Mouse (Mus musculus): ENCODE results near the gene Dner.

Gene Dner

DNA sequence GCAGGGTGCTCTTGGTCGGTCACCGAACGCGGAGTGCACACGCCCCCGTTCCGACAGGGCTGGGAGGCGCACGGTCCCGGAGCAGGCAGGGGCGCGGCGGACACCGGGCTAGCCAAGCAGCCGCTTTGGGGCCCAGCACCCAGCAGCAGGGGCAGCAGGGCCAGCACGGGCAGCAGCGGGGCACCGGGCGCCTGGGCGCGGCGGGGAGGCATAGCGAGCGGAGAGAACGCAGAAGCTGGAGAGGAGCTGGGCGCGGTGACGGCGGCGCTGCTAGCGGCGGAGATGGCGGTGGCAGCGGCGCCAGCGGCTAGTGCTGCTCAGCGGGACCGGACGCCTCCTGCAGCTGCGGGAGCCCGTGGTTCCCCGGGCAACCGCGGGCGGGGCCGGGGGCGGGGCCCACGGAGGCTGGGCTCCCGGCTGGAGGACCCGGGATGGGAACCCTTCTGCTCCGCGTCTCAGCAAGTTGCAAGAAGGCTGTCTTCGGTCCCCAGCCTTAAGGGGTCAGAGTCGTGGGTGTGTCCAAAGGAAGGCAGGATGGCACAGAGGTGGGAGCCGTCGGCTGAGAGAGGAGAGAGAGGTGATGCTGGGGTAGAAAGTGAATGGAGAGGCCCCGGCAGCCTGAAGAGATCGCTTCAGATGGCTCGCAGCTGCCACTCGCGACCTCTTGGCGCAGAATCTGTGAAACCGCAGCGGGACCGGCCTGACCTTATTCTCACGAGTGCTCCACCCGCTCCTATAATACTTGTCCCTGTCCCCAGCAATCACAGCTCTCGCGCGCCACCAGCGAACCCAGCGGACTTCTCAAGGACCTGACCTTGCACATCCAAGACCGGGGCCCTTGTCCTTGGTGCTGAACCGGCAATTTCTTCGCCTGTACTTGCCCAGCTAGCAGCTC lies at the start of gene Dner:
Dner (minus strand) TSS at position 705 of the 895 bp plus-strand sequence.
- peak; percentile 66 to 90 for DNase-seq

DNA sequence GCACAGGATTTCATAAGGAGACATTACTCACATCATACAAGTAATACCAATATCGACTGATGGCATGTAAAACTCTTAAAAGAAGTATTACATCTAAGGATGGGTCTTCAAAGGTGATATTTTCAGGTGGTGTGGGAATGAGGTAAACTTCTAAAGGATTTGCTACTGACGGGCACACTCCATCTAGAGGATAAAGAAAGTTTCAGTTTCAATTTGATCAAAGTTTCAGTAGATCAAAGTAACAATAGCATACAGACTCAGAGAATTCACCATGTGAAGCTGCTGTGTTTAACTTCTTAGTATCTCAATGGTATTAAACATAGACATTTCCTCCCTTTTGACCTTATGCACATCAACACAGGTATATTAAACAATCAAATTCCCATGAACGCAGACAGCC lies 46.1 kb upstream of the Dner start:
- DNase-seq, result no peak

DNA sequence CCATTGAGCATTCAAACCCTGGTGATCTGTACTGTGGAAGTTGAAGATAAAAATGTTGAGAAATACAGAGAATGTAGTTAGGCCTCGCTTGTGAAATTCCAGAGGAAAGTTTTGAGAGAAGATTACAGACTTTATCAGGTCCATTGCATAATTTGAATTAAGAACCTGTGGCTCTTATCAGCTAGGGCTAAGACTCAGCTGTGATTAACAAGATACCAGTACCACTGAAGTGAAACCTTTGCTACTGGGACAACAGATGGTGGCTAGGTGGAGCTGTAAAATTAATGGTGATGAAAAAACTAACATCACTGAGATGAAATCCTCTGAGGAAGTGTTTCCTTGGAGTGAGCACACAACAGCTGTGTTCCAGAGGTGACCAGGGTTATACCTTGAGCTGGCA lies 44.1 kb upstream of the Dner start:
- no peak for DNase-seq

DNA sequence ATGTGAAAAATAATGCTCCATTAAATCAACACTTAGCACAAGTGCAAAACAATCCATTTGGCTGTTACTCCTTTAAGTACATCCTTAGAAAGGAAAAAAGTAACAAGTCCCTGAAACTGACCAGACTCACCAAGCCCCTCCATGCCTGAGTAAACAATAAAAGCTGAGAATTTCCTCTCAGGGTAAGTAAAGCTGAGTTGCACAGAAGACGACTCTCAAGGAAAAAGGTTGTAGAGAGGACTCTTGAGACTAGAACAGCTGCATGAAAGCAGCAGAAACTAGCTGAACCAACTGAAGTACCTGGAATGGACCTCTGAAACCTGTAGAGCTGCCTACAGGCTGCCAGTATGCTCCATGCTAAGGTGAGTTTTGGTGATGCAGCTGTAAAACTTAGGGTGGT lies 41.1 kb upstream of the Dner start:
- DNase-seq, result no peak

DNA sequence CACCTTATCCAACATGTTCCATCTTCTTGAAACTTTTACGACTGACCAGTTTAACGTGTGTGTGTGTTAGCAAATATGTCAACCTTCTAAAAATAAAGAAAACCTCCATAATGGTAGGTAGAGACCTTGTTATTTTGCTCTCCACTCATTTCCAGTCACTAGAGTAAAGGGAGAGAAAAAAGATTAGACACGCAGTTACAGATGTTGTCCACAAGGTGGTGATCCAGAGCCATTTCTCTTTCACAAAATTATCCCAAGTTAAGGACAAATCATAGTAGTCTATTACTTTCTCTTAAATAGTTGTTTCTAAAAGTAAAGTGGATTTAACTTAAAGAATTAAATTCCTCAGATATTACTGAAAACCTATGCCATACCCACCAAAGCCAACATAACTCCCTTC lies 37.8 kb upstream of the Dner start:
- DNase-seq, result no peak

DNA sequence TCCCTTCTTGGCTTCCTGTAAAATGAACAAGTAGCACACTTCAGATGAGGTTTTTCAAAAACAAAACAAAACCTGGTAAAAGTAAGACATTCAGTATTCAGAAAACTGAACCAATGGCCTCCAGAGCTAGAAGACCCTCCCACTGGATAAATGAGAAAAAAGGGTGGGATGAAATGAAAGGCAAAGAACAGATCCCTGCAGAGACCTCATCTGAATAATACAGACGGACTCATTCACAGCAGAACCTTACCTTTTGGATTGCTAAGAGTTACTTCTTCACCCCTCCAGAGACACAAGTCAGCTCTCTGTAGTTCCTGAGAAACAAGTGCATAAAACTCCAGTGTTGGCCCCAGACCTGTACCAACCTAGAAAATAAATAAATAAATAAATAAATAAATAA lies 35.7 kb upstream of the Dner start:
- DNase-seq, result no peak

DNA sequence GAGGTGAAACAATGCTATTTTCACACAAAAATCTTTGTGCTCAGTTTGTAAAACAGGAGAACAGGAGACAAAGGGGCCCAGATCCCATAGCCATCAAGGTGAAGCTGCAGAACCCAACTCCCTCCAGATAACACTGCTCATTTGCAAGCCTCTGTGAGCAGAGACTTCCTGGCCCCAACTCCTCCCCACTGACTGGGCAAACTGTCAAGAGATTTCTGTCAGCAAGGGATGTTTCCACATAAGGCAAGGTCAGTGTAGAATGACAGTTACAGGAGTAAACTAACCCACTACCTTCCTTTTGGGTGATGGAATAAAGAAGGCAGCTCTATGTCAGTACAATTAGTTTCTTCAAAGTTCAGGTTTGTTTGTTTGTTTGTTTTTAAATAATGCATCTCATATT lies 26.8 kb upstream of the Dner start:
- DNase-seq, result peak in 1 of 2 experiments; percentile 4

DNA sequence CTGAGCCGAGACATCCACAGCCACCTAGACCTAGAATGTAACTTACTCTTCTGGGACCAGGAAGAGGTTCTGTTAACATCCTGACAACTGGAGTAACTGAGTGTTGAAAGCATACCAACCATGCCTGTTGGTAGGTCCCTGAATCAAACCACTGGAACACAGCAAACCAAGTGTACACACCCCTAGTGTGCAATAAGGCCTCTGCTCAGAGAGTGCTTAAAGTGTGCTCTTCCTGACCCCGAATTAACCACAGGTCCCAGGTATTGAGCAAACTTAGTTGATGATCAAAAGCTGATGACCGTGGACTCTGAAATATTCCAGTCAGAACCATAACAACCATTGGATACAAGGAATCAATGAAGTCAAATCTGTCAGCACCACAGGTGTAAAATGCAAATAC lies 26.4 kb upstream of the Dner start:
- no peak for DNase-seq

DNA sequence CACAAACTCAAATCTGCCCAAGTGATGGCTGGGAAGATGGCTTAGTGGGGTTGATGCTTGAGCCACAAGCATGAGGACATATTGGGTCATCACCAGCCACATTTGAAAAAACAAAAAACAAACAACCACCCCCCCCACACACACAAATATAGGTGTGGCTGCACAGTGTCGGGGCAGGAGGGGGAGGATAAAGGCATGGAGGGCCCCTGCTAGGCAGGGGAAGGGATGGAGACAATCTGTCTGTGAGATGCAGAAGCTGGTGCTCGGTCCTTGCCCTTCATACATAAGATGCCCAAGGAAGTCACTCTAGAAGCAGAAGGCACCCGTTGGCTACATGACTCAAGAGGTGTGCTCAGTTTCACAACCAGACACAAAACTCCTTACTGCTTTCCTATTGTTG lies 25.9 kb upstream of the Dner start:
- no peak for DNase-seq

DNA sequence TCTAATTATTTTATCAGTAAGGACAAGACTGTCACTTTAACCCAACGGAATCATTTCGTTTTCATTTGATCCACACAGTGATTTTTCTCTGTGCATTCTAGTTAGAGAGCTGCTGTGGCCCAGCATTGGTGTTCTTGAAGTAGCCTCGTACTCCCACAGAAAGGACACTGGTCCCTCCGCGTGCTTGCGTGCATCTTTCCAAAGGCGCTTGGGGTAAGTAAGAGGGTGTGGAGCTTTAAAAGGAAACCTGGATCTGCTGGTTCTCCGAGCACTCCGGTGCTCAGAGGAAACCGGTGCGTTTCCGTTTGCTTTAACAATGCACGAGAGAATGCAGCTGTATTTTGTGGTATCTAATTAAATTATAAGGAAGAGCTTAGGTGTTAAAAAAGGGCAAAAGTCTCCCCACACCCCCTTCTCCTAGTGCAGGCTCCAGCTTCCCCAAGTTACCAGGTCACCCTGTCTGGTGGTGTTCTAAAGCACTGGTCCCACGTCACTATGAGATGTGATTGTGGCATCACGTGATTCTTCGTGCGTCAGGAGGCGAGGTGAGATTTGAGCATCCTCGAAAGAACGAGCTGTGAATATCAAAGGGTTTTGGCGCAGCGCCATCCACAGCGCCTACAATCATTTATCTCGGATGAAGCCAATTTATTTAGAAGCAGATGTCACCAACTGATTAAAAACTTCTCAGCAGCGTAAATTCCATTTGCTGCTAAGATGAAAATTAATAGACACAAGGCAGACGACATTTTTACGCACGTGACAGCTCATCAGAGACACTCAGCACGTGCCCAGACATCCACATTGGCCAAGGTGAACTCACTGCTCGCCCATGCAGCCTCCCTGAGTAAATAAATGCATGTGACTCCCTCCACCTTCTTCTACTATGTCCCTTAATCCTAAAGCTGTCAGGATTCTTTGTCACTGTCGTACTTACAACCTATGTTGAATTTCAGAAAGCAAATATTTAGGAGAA lies 14.1 kb upstream of the Dner start:
- DNase-seq, result no peak

DNA sequence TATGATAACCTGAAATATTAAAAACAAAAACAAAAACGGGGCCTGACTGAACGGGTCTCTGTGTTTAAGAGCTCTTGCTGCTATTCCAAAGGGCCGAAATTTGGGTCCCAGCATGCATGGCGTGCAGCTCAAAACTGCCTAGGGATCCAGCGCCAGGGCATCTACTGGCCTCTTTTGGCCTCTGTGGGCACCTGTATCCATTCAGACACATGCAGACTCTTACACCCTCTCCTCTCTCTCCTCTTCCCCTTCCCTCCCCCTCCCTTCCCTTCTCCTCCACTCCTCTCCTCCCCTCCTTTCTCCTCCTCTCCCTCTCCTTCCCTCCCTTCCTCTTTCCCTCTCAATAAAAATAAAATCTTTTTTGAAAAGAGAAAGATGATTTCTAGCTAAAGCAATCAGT lies 13.4 kb upstream of the Dner start:
- DNase-seq, result no peak

DNA sequence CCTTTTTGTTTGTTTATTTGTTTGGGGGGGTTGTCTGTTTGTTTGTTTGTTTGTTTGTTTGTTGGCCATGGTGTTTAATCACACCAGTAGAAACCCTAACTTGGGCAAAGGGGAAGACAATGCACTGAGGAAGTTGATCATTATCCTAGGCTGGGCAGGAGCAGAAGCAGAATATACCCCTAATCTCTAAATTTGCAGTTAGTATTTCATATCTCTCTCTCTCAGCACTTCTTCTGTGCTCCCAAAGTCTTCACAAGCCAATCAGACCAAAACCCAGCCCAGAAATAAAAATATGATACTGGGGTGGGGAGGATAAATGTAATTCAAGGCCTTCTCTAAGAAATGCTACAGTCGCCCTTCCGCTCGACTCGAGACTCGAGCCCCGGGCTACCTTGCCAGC lies 4.2 kb upstream of the Dner start:
- no peak for DNase-seq

DNA sequence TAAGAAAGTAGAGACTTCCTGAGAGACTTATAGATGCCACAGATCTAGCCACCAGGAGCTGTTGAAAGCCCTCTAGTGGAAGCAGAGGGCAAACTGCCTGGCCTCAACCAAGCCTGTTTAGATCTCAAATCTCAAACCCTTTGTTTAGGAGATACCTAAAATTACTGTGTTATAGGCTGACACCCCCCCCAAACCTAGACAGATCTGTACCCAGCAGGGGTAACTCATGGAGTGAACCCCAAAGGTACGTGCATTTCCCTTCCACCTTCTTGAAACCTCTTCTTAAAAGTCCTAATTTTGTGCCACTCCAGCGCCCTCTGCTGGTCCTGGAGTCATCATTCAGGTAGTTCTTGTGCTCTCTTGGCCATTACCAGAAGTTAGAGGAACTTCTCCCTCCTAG lies 1.1 kb upstream of the Dner start:
- peak; percentile 13 to 57 for DNase-seq

DNA sequence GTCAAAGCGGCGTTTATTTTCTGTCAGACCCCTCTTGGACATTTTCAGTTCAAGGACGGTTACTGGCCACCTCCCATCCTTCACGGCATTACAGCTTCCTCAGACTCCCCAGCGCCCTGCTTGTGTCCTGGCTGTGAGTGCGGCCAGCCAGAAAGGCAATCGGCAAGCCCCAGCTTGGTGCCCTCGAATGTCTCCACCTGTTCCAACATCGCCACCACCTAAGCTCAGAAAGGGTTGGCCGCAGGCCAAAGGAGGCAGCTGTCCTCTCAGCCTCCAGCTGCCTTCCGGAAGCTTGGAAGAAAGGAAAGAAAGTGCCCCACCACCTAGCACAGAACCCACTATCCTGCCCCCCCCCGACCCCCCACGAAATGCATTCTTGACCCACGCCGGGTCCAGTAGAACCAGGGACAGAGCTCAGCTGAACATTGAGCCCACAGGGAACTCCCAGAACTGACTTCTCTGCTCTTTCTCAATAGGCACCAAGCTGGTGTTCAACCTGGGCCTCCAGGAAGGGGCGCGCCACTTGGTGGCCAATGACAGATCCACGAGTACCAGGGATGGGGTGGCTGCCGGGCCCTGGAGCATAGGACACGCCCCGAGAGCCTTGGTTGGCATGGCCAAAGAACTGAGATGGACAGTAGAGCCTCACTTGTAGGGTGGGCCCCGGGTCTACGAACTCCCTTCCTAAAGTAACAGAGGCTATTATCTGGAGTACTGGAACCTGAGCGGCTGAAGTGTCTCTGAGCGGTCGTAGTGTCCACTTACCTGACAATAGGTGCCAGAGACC lies 1.1 kb downstream of the Dner start:
- DNase-seq, result no peak

DNA sequence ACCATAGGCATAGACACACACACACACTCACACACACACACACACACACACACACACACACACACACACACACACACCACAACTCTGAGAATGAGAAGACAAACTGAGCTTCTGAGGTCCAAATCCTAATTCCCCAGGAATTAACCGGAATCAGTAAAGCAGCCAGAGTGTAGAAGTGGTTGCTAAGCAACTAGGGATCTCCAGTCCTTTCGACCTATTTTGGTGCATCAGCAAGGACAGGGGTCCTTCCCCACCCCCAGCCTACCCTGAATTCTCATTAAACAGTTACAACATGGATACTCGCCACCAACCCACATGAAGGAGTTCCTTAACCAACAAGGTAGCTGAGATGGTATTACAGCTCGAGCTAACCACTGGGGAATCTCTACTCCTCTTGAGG lies 18.1 kb downstream of the Dner start:
- no peak for DNase-seq

DNA sequence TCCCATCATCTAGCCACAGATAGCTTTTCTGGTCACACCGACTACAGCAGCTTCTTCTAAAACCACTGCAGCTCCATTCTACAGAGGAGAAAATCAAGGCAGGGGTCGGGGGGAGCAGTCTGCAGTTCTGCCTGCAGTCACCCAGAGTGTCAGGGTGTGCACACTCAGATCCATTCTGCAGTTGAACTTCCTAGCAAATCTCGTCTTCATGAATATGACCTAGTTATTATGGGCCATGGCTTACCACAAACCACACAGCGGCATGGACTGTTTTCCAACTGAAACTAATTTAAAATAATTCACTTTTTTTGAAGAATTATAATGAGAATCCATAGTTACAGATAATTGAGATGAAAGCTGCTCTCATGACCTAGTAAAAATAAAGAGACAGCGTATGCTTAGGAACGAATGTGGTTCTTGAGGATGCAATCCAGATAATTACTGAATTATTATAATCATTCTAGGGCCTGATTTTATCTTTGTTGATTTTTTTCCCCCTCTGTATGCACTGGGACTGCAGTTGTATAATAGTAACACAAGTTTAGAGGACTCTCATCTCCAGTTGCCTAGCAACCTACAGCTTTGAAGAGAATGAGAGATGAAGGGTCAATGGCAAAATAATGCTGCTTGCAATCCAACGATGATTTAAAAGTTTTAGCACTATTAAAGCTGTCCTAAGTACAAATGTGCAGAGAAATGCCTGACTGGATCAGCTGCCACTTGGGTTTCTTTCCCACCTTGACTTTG lies 27.7 kb downstream of the Dner start:
- no peak for DNase-seq

DNA sequence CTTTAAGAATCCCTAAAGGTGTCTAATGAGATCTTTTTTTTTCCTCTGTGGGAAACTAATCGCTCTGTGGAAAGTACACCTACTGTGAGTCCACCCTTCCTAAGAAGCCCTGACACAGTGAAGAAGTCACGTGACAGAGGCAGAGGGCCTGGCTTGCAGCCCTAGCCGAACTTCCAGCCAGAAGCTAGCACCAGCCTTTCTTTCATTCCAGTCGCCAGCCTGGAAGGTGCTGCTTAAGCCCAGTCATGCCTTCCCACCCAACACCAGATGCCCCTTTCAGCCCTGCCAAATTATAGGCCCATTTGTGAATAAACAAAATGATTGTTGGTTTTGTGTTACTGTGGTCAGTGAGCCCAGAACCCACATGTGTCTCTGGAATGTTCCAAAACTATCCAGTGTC lies 28.4 kb downstream of the Dner start:
- no peak for DNase-seq

DNA sequence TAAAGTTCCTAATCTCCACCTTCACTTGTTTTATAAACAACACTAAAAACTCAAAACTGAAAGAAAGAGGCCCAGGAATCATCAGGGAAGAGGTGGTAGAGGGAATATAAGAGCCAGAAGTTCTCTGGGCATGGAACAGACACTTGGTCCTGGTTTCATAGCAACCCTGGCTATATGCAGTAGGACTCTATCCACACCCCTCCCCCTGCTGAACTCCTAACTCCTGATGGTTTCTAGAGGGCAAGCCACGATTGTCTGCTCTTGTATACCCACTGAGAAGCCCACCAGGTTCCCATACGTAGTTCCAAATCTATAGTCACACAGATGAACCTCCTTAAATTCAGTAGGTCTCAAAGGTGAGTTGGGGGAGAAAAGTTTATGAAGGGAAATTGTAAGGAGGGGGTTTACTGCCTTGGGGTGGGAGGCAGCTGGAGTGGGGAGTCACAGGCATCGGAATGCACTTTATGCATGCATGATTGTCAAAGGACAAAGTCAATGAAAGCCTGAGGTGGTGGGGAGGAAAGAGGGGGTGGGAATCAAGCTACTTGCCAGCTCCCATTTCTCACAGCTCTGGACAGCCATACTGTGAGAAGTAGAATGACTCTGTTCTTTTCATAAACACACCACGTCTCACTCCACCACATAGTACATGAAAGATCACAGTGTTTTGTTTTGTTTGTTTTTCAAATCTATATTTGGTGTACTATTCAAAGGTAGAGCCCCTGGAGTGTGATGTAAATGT lies 31.5 kb downstream of the Dner start:
- no peak for DNase-seq

DNA sequence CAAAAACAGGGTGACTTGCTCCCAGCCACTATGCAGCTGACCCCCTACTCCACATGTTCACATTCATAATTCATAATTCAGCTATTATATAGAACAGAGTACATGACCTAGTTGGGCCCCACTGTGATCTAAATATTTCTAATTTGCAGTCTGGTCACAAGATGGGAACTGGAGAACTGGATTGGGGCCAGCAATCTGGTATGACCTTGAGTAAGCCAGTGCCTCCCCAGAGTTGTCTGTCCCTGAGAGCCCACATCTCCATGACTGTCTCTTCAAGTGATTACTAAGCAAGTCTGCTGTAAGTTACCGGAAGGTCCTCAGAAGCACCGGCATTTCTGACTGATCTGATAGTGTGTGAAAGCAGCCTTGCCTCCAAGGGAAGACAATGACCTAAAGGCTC lies 49.2 kb downstream of the Dner start:
- no peak for DNase-seq

DNA sequence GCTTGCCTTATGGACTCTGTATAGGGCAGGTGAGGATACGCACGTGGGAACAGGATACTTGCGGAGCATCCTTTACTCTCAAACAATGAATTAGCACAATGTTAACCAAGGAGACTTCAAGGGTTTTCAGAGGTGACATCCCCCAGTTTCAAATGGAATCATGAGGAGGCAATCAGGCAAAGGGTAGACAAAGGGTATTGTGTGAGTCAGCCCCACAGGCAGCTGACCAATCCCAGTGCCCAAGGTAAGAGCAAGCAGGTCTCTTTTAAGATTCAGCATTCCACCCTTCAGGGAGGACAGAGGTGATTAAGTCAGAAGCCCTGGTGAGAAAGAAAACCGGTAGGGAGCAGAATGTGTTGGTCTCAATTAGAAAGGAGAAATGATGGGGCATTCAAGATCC lies 55.6 kb downstream of the Dner start:
- no peak for DNase-seq

DNA sequence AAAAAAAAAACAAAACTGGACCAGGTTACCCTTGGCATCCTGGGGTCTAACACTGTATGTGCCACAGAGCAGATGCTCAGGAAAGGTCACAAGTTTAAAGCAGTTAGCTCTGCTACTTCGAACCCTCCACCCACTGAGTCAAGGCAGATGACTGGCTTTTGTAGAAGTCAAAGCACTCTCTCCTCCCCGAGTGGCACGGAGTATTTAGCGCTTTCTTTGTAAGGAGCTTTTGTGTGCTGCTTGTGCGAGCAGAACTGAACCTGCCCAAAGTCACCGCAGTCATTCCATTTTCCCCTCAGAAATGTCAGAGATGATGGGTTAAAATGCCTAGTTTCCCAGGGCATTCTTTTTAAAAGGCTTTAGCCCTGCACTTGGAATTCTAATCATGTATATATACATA lies 59.1 kb downstream of the Dner start:
- DNase-seq, result no peak

DNA sequence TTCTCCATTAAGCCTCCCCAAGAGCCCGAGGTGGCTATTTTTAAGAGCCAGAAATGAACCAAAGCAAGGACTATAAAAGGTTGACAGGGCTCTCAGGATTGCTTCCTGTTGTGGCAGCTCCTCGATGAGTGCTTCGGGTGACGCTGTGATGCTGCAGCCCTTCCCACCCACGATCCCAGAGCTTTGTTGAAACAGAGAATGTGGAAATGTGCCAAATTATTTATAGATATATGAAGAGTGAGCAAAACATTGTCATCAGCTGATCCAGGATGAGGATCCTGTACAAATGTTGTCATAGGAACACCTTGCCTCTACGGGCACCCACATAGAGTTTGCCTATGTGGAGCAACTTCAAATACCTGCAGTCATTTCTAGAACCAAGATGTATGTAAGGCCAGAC lies 67.8 kb downstream of the Dner start:
- no peak for DNase-seq
